Mouse (Mus musculus) neural tube, embryonic 12.5 days (tissue): ENCODE data around the gene Frmd4a. TPM values are rescaled to one million over a fixed set of nuclear protein-coding genes. Genes with fewer than 3 reads are reported as not detected.

Source experiments
- ATAC-seq: fragments of 200-750 bp; cut with Nextera tagmentation; 2 replicates; pipeline ENCODE4 v1.8.0; 2017; ENCODE audit warnings: low read depth, mild to moderate bottlenecking, moderate TSS enrichment, moderate library complexity; ENCODE audit not compliant: low FRiP score
- H3K27ac ChIP-seq: fragments of 300-500 bp; sonication (generic); 2 replicates; pipeline ENCODE4 v1.5.1; 2016
- H3K27me3 ChIP-seq: fragments of 300-500 bp; sonication (generic); replicated peaks from 2 replicates; pipeline ENCODE4 v1.6.1; 2016; ENCODE audit warnings: mild to moderate bottlenecking
- H3K36me3 ChIP-seq: fragments of 300-500 bp; sonication (generic); 2 replicates; pipeline ENCODE4 v1.6.1; 2016; ENCODE audit warnings: mild to moderate bottlenecking
- H3K4me1 ChIP-seq: fragments of 300-500 bp; sonication (generic); 2 replicates; pipeline ENCODE4 v1.6.1; 2016
- H3K4me2 ChIP-seq: fragments of 300-500 bp; sonication (generic); replicated peaks from 2 replicates; pipeline ENCODE4 v1.6.1; 2016; ENCODE audit warnings: mild to moderate bottlenecking
- H3K4me3 ChIP-seq: fragments of 300-500 bp; sonication (generic); 2 replicates; pipeline ENCODE4 v1.5.1; 2016
- H3K9ac ChIP-seq: fragments of 300-500 bp; sonication (generic); 2 replicates; pipeline ENCODE4 v1.6.1; 2016; ENCODE audit warnings: mild to moderate bottlenecking
- H3K9me3 ChIP-seq: fragments of 300-500 bp; sonication (generic); 2 replicates; pipeline ENCODE4 v1.6.1; 2016; ENCODE audit warnings: mild to moderate bottlenecking
- whole genome bisulfite sequencing: fragments of 180-500 bp; shearing (Covaris S2); methylation state at CpG from one replicate; pipeline ENCODE4 v1.1.7; 2016; 5-methylcytosine and 5-hydroxymethylcytosine counted together
- polyA plus RNA-seq: library from polyadenylated mRNA; unstranded; fragments of >200 nt; fragmentation: Nextera tagmentation; extraction: Ambion mirVana; gene quantifications from 2 replicates; pipeline ENCODE4 v1.2.1, GENCODE M21; 2016

Frmd4a gene
- polyA plus RNA-seq, 1 experiment from 2014 or later: 56.7 TPM

GRCm38 (mm10) chr2:4413596-4414335, 396.2 kb downstream of the Frmd4a start:
- no peak overlapping the region for H3K4me2 ChIP-seq
- H3K9ac ChIP-seq: no peak overlapping the region
- H3K4me1 ChIP-seq: peaks cover 31% of the 10 kb centered on the region
- no peaks in the 10 kb centered on the region for H3K36me3 ChIP-seq
- H3K27me3 ChIP-seq: no peaks in the 10 kb centered on the region
- WGBS: 80% methylated on average over 16 of the region's 16 CpGs
- no peak overlapping the region for H3K4me3 ChIP-seq
- no peak overlapping the region for H3K27ac ChIP-seq
- no peak for ATAC-seq
- H3K9me3 ChIP-seq: no peaks in the 10 kb centered on the region

- Histone ChIP-seq H3K9me3 (no peaks in the 10 kb centered on the region), H3K4me3 (no peak overlapping the region), H3K36me3 (no peaks in the 10 kb centered on the region), H3K4me2 (no peak overlapping the region), H3K4me1 (peaks cover 21% of the 10 kb centered on the region), H3K27ac (no peak overlapping the region), H3K27me3 (no peaks in the 10 kb centered on the region), H3K9ac (no peak overlapping the region)
- peak; percentile 80 for ATAC-seq
- 70% methylated on average over 4 of the region's 4 CpGs for WGBS
Observed at GRCm38 (mm10) chr2:4420679-4421312, 403.3 kb downstream of the Frmd4a start.

- H3K4me2 ChIP-seq: no peak overlapping the region
- no peaks in the 10 kb centered on the region for H3K36me3 ChIP-seq
- WGBS: 53% methylated on average over 2 of the region's 2 CpGs
- H3K27me3 ChIP-seq: no peaks in the 10 kb centered on the region
- no peak overlapping the region for H3K27ac ChIP-seq
- no peak overlapping the region for H3K9ac ChIP-seq
- no peak for ATAC-seq
- peaks cover 21% of the 10 kb centered on the region for H3K4me1 ChIP-seq
- H3K9me3 ChIP-seq: no peaks in the 10 kb centered on the region
- no peak overlapping the region for H3K4me3 ChIP-seq
Observed at GRCm38 (mm10) chr2:4421757-4422156, 404.2 kb downstream of the Frmd4a start.

- peaks cover 21% of the 10 kb centered on the region for H3K4me1 ChIP-seq
- 91% methylated on average over 6 of the region's 6 CpGs for WGBS
- H3K36me3 ChIP-seq: peaks cover 5% of the 10 kb centered on the region; the same call in 1 of the 2 replicates
- no peak overlapping the region for H3K27ac ChIP-seq
- no peaks in the 10 kb centered on the region for H3K27me3 ChIP-seq
- H3K9me3 ChIP-seq: no peaks in the 10 kb centered on the region
- H3K9ac ChIP-seq: no peak overlapping the region
- ATAC-seq: no peak
- H3K4me2 ChIP-seq: no peak overlapping the region
- H3K4me3 ChIP-seq: no peak overlapping the region
Observed at GRCm38 (mm10) chr2:4423896-4424295, 406.4 kb downstream of the Frmd4a start.

- Histone ChIP-seq H3K9me3 (no peaks in the 10 kb centered on the region), H3K36me3 (peaks cover 13% of the 10 kb centered on the region), H3K4me2 (no peak overlapping the region), H3K27me3 (no peaks in the 10 kb centered on the region), H3K9ac (no peak overlapping the region), H3K4me1 (0 out of 2 replicates have a peak, but pooled peaks cover 3% of the 10 kb centered on the region), H3K4me3 (no peak overlapping the region), H3K27ac (no peak overlapping the region)
- WGBS: 66% methylated on average over 7 of the region's 7 CpGs
- no peak for ATAC-seq
Observed at GRCm38 (mm10) chr2:4428407-4428855, 410.9 kb downstream of the Frmd4a start.

- ATAC-seq: no peak
- no peak overlapping the region for H3K27ac ChIP-seq
Observed at GRCm38 (mm10) chr2:4433119-4433518, 415.6 kb downstream of the Frmd4a start.

GRCm38 (mm10) chr2:4435051-4435450, 417.5 kb downstream of the Frmd4a start:
- no peak overlapping the region for H3K27ac ChIP-seq
- H3K4me1 ChIP-seq: peaks cover 20% of the 10 kb centered on the region
- H3K36me3 ChIP-seq: peaks cover 11% of the 10 kb centered on the region
- no peak overlapping the region for H3K4me3 ChIP-seq
- H3K4me2 ChIP-seq: no peak overlapping the region
- no peaks in the 10 kb centered on the region for H3K9me3 ChIP-seq
- H3K27me3 ChIP-seq: no peaks in the 10 kb centered on the region
- no peak for ATAC-seq
- 79% methylated on average over 8 of the region's 8 CpGs for WGBS
- H3K9ac ChIP-seq: no peak overlapping the region

More at GRCm38 (mm10) chr2:4433119-4433518, 415.6 kb downstream of the Frmd4a start:
- Histone ChIP-seq H3K27me3 (no peaks in the 10 kb centered on the region), H3K36me3 (peaks cover 15% of the 10 kb centered on the region), H3K9ac (no peak overlapping the region), H3K9me3 (no peaks in the 10 kb centered on the region), H3K4me2 (no peak overlapping the region), H3K4me3 (no peak overlapping the region), H3K4me1 (peaks cover 20% of the 10 kb centered on the region)
- WGBS: 62% methylated on average over 4 of the region's 4 CpGs

GRCm38 (mm10) chr2:4436361-4437231, 419.1 kb downstream of the Frmd4a start:
- ATAC-seq: peak; percentile 88
- H3K4me2 ChIP-seq: peak overlapping the region; percentile 14
- no peaks in the 10 kb centered on the region for H3K27me3 ChIP-seq
- peaks cover 7% of the 10 kb centered on the region for H3K36me3 ChIP-seq
- H3K9me3 ChIP-seq: no peaks in the 10 kb centered on the region
- no peak overlapping the region for H3K9ac ChIP-seq
- 22% methylated on average over 19 of the region's 19 CpGs for WGBS
- peaks cover 31% of the 10 kb centered on the region for H3K4me1 ChIP-seq
- no peak overlapping the region for H3K4me3 ChIP-seq
- peak overlapping the region; percentile 77 for H3K27ac ChIP-seq

GRCm38 (mm10) chr2:4438739-4439138, 421.2 kb downstream of the Frmd4a start:
- no peaks in the 10 kb centered on the region for H3K9me3 ChIP-seq
- H3K27me3 ChIP-seq: no peaks in the 10 kb centered on the region
- H3K36me3 ChIP-seq: 0 out of 2 replicates have a peak, but pooled peaks cover 2% of the 10 kb centered on the region
- no peak overlapping the region for H3K4me2 ChIP-seq
- H3K4me3 ChIP-seq: no peak overlapping the region
- peaks cover 29% of the 10 kb centered on the region for H3K4me1 ChIP-seq
- H3K27ac ChIP-seq: no peak overlapping the region
- 66% methylated on average over 7 of the region's 7 CpGs for WGBS
- H3K9ac ChIP-seq: no peak overlapping the region
- ATAC-seq: no peak

- no peak for ATAC-seq
- Histone ChIP-seq H3K9me3 (no peaks in the 10 kb centered on the region), H3K27me3 (no peaks in the 10 kb centered on the region), H3K4me2 (no peak overlapping the region), H3K36me3 (no peaks in the 10 kb centered on the region), H3K4me3 (no peak overlapping the region), H3K9ac (no peak overlapping the region), H3K4me1 (peaks cover 29% of the 10 kb centered on the region), H3K27ac (no peak overlapping the region)
- 78% methylated on average over 4 of the region's 4 CpGs for WGBS
Observed at GRCm38 (mm10) chr2:4439909-4440308, 422.4 kb downstream of the Frmd4a start.

- Histone ChIP-seq H3K4me1 (peaks cover 27% of the 10 kb centered on the region), H3K36me3 (no peaks in the 10 kb centered on the region), H3K4me3 (no peak overlapping the region), H3K27ac (no peak overlapping the region), H3K27me3 (no peaks in the 10 kb centered on the region), H3K9me3 (no peaks in the 10 kb centered on the region), H3K4me2 (no peak overlapping the region), H3K9ac (no peak overlapping the region)
- ATAC-seq: no peak
- WGBS: 68% methylated on average over 4 of the region's 4 CpGs
Observed at GRCm38 (mm10) chr2:4441840-4442239, 424.3 kb downstream of the Frmd4a start.

GRCm38 (mm10) chr2:4444740-4445139, 427.2 kb downstream of the Frmd4a start:
- Histone ChIP-seq H3K36me3 (no peaks in the 10 kb centered on the region), H3K27ac (no peak overlapping the region), H3K4me3 (no peak overlapping the region), H3K9ac (no peak overlapping the region), H3K9me3 (no peaks in the 10 kb centered on the region), H3K4me1 (peaks cover 18% of the 10 kb centered on the region), H3K4me2 (no peak overlapping the region), H3K27me3 (no peaks in the 10 kb centered on the region)
- WGBS: 90% methylated on average over 3 of the region's 3 CpGs
- ATAC-seq: no peak
